Mouse (Mus musculus) forebrain, embryonic 12.5 days (tissue): ENCODE results near the gene Lonrf2. TPM values are rescaled to one million over a fixed set of nuclear protein-coding genes. Genes with fewer than 3 reads are reported as not detected.

Experiments
- ATAC-seq: fragments of 200-750 bp; cut with Nextera tagmentation; 2 replicates; pipeline ENCODE4 v1.8.0; 2017; ENCODE audit warnings: moderate TSS enrichment; ENCODE audit not compliant: low FRiP score
- H3K27ac ChIP-seq: fragments of 300-500 bp; sonication (generic); 2 replicates; pipeline ENCODE4 v1.5.1; 2016; ENCODE audit warnings: mild to moderate bottlenecking
- H3K27me3 ChIP-seq: fragments of 300-500 bp; sonication (generic); 2 replicates; pipeline ENCODE4 v1.6.1; 2016; ENCODE audit warnings: mild to moderate bottlenecking
- H3K36me3 ChIP-seq: fragments of 300-500 bp; sonication (generic); replicated peaks from 2 replicates; pipeline ENCODE4 v1.6.1; 2016; ENCODE audit warnings: mild to moderate bottlenecking
- H3K4me1 ChIP-seq: fragments of 300-500 bp; sonication (generic); 2 replicates; pipeline ENCODE4 v1.6.1; 2016
- H3K4me2 ChIP-seq: fragments of 300-500 bp; sonication (generic); 2 replicates; pipeline ENCODE4 v1.6.1; 2016; ENCODE audit warnings: mild to moderate bottlenecking, moderate library complexity
- H3K4me3 ChIP-seq: fragments of 300-500 bp; sonication (generic); replicated peaks from 2 replicates; pipeline ENCODE4 v1.5.1; 2016; ENCODE audit warnings: mild to moderate bottlenecking
- H3K9ac ChIP-seq: fragments of 300-500 bp; sonication (generic); 2 replicates; pipeline ENCODE4 v1.6.1; 2016; ENCODE audit warnings: mild to moderate bottlenecking
- H3K9me3 ChIP-seq: fragments of 300-500 bp; sonication (generic); 2 replicates; pipeline ENCODE4 v1.6.1; 2016
- WGBS: fragments of 180-500 bp; shearing (Covaris S2); methylation state at CpG from one replicate; pipeline ENCODE4 v1.1.7; 2016; 5-methylcytosine and 5-hydroxymethylcytosine counted together
- polyA plus RNA-seq: library from polyadenylated mRNA; unstranded; fragments of >200 nt; fragmentation: Nextera tagmentation; extraction: Ambion mirVana; gene quantifications from 2 replicates; pipeline ENCODE4 v1.2.1, GENCODE M21; 2016

Gene Lonrf2
- polyA plus RNA-seq, 1 experiment from 2014 or later: 6.1 TPM

DNA sequence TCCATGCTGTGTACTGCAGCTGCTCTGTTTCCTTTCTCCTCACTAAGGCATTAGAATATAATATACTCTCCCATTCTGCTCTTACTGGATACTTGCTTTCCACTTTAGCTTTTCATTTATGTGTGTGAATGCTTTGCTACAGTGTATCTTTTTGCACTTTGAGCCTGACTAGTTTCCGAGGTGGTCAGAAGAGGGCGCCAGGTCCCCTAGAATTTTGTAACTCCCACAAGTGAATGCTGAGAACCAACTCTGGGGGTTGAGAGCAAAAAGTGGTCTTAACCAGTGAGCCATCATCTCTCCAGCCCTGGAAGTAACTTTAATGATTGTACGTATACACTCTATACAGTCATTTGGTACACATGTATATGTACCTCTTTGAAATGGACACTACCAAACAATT lies 1.6 kb downstream of the Lonrf2 start:
- H3K4me2 ChIP-seq: peak overlapping the region; percentile 99
- peak overlapping the region; percentile 69; the same call in 1 of the 2 replicates for H3K4me3 ChIP-seq
- H3K36me3 ChIP-seq: 0 out of 2 replicates have a peak, but pooled peaks cover 6% of the 10 kb centered on the region
- no peak overlapping the region for H3K9ac ChIP-seq
- 34% methylated on average over 3 of the region's 3 CpGs for WGBS
- peaks cover 42% of the 10 kb centered on the region for H3K27me3 ChIP-seq
- no peaks in the 10 kb centered on the region for H3K9me3 ChIP-seq
- no peak overlapping the region for H3K27ac ChIP-seq
- no peak for ATAC-seq
- peaks cover 19% of the 10 kb centered on the region for H3K4me1 ChIP-seq

DNA sequence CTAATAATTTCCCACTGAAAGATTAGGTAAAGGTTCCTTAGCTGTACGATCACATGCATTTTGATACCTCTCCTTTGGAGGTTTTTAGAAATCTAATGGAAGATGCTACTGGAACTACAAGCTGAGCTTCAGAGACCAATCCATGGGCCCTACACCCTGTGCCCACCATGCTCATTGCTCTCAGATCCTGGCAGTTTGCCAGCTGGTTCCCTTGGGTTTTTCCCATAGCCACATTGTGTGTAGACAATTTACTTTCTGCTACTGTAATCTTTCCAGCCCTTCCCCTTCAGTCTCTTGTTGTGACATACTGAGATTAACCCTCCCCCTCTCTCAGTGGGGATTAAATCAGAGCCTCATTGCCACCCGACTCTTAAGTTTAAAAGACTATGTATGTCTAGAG lies 11.6 kb downstream of the Lonrf2 start:
- WGBS: 74% methylated on average over 2 of the region's 2 CpGs
- H3K27ac ChIP-seq: no peak overlapping the region
- H3K4me2 ChIP-seq: no peak overlapping the region
- H3K9me3 ChIP-seq: no peaks in the 10 kb centered on the region
- H3K27me3 ChIP-seq: no peaks in the 10 kb centered on the region
- H3K4me1 ChIP-seq: peaks cover 5% of the 10 kb centered on the region; the same call in 1 of the 2 replicates
- no peak overlapping the region for H3K9ac ChIP-seq
- no peak for ATAC-seq
- no peak overlapping the region for H3K4me3 ChIP-seq
- no peaks in the 10 kb centered on the region for H3K36me3 ChIP-seq

DNA sequence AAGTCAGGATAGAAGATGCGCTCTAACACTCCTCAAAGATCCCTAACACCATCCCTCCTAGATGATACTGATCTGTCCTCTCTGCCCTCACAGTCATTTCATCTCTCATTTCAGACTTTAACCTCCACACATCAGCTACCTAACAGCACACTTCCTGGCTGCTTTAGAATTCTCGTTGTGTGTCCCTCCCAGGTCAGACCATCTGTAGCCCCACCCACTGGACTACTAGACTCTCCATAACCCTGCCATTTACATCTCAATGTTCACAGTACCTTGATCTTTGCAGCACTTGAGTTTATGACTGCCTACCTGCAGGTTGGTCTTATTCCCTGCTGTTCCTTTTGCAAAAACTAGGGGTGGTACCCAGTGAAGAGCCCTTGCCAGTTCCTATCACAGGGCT lies 12.7 kb downstream of the Lonrf2 start:
- Histone ChIP-seq H3K36me3 (no peaks in the 10 kb centered on the region), H3K4me1 (peaks cover 5% of the 10 kb centered on the region; the same call in 1 of the 2 replicates), H3K4me2 (no peak overlapping the region), H3K4me3 (no peak overlapping the region), H3K27me3 (no peaks in the 10 kb centered on the region), H3K27ac (no peak overlapping the region), H3K9ac (no peak overlapping the region), H3K9me3 (no peaks in the 10 kb centered on the region)
- 88% methylated on average over 2 of the region's 2 CpGs for WGBS
- ATAC-seq: no peak

DNA sequence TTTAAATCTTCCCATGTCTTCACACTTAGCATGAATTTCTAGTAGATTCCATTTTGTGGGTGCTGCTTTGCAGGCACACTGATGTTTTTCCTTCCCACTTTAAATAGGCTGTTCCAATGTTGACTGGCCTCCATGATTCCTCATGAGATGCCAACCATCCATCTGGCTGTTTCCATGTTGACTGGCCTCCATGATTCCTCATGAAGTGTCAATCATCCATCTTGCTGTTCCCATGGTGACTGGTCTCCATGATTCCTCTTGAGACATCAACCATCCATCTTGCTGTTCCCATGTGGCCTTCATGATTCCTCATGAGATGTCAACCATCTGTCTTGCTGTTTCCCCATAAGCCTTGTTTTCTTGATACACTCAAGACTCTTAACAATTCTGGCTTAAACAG lies 16.8 kb downstream of the Lonrf2 start:
- H3K9me3 ChIP-seq: no peaks in the 10 kb centered on the region
- no peak overlapping the region for H3K4me2 ChIP-seq
- no peak overlapping the region for H3K9ac ChIP-seq
- no peak for ATAC-seq
- no peak overlapping the region for H3K4me3 ChIP-seq
- H3K27ac ChIP-seq: no peak overlapping the region
- H3K36me3 ChIP-seq: peaks cover 4% of the 10 kb centered on the region; the same call in 1 of the 2 replicates
- H3K4me1 ChIP-seq: peaks cover 5% of the 10 kb centered on the region; the same call in 1 of the 2 replicates
- H3K27me3 ChIP-seq: no peaks in the 10 kb centered on the region

DNA sequence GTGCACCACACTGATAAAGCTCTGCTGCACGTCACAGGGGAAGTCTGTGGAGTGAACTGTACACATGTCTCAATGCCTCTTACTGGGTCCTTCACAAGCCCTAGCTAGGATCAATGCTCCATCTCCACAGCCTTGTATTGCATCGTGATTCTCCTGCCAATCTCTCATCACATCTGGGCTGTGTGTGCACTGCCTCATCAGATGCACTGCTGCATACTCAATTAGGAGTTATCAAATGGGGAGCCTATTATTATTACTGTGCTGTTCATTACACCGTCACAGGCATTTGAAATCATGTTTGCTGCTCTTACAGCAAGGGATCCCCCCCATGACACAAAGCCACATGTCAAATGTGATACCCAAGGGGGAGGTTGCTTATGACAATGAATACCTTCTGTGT lies 18.8 kb downstream of the Lonrf2 start:
- H3K9me3 ChIP-seq: no peaks in the 10 kb centered on the region
- H3K36me3 ChIP-seq: peaks cover 12% of the 10 kb centered on the region; the same call in 1 of the 2 replicates
- no peaks in the 10 kb centered on the region for H3K27me3 ChIP-seq
- H3K4me3 ChIP-seq: no peak overlapping the region
- H3K9ac ChIP-seq: no peak overlapping the region
- no peak overlapping the region for H3K4me2 ChIP-seq
- no peak for ATAC-seq
- H3K4me1 ChIP-seq: peaks cover 5% of the 10 kb centered on the region; the same call in 1 of the 2 replicates
- 75% methylated on average over 3 of the region's 3 CpGs for WGBS
- H3K27ac ChIP-seq: no peak overlapping the region

DNA sequence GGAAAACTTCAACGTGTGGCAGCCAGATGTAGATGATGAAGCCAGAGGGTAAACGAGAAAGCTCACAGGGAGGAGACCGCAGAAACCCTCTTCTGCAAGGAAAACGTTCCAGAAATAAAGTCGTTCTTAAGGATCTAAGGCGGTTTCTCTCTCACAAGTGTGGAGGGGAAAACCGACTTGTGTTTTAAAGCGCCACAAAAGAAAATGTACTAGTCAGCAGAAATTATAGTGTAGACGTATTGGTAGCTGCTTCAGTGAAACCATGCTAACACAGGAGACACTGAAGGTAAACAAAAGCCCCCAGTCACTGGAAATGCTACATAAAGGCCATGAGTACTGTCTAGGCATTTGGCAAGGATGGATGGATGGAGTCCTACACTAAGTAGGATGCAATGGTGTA lies 19.2 kb downstream of the Lonrf2 start:
- WGBS: 84% methylated on average over 9 of the region's 9 CpGs
- H3K9me3 ChIP-seq: no peaks in the 10 kb centered on the region
- H3K4me1 ChIP-seq: peaks cover 4% of the 10 kb centered on the region; the same call in 1 of the 2 replicates
- H3K4me3 ChIP-seq: no peak overlapping the region
- no peak overlapping the region for H3K4me2 ChIP-seq
- no peak overlapping the region for H3K9ac ChIP-seq
- H3K27me3 ChIP-seq: no peaks in the 10 kb centered on the region
- no peak for ATAC-seq
- no peak overlapping the region for H3K27ac ChIP-seq
- peaks cover 14% of the 10 kb centered on the region for H3K36me3 ChIP-seq

DNA sequence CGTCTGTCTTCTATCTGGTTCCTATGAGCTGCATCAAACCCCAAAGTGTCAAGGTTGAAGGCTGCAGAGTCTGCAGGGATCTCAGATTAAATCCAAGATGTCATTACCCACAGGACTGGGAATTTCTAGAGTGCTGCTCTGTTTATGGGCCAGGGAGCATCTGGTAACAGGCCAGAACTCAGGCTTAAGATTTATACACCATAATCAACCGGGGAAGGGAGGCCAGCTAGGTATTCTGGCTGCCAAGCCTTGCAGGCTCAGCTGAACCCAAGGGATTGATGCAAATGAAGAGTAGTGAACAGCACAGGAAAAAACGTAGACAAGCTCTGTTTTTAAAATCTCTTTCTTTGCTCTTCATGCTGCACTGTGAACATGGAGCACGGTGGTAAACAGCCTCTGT lies 20.2 kb downstream of the Lonrf2 start:
- WGBS: 82% methylated on average over 4 of the region's 4 CpGs
- H3K4me2 ChIP-seq: no peak overlapping the region
- H3K4me3 ChIP-seq: no peak overlapping the region
- H3K27ac ChIP-seq: no peak overlapping the region
- no peaks in the 10 kb centered on the region for H3K4me1 ChIP-seq
- ATAC-seq: no peak
- H3K9me3 ChIP-seq: no peaks in the 10 kb centered on the region
- H3K36me3 ChIP-seq: peaks cover 23% of the 10 kb centered on the region
- no peak overlapping the region for H3K9ac ChIP-seq
- H3K27me3 ChIP-seq: no peaks in the 10 kb centered on the region

DNA sequence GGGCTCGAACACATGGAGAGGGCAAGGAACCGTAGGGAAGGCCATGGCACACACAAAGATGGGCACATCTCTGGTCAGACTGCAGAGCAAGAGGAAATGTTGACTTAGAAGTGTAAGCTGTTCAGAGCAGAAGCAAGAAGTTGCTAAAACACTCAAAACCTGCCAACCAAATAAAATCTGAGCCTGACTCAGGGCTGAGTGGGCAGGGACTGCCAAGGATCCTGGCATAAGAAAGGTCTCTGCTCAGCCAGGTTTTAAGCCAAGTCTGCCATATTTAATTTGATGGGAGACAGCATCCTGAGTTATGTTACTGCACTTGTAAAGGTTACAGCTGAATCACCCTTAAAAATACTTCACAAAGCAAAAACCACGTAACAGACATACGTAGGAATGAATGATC lies 29.4 kb downstream of the Lonrf2 start:
- Histone ChIP-seq H3K27me3 (no peaks in the 10 kb centered on the region), H3K4me1 (no peaks in the 10 kb centered on the region), H3K9me3 (no peaks in the 10 kb centered on the region), H3K4me2 (no peak overlapping the region), H3K9ac (no peak overlapping the region), H3K4me3 (no peak overlapping the region), H3K36me3 (peaks cover 35% of the 10 kb centered on the region), H3K27ac (no peak overlapping the region)
- WGBS: 98% methylated on average over 4 of the region's 4 CpGs
- no peak for ATAC-seq

DNA sequence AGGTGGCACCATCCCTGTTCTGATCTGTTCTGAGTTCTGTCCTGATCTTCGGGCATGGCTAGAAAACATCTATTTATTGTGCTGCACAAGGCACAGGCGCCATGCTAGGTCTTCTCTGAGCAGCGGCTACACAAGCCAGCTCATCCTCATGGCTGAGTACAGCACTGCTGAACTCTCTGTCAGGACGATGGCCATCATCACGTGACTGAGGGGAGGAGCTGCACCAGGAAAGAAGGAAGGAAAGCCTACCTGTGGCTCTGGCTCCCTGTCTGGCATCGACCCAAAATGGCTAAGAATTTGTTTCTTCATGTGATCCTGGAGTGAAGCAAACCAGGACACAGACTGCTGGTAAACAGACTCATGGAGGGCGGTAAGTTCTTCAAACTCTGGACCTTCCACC lies 36.1 kb downstream of the Lonrf2 start:
- Histone ChIP-seq H3K27ac (no peak overlapping the region), H3K36me3 (peaks cover 31% of the 10 kb centered on the region), H3K4me1 (peaks cover 18% of the 10 kb centered on the region), H3K4me3 (no peak overlapping the region), H3K4me2 (no peak overlapping the region), H3K9ac (no peak overlapping the region), H3K9me3 (no peaks in the 10 kb centered on the region), H3K27me3 (no peaks in the 10 kb centered on the region)
- 82% methylated on average over 7 of the region's 7 CpGs for WGBS
- no peak for ATAC-seq

DNA sequence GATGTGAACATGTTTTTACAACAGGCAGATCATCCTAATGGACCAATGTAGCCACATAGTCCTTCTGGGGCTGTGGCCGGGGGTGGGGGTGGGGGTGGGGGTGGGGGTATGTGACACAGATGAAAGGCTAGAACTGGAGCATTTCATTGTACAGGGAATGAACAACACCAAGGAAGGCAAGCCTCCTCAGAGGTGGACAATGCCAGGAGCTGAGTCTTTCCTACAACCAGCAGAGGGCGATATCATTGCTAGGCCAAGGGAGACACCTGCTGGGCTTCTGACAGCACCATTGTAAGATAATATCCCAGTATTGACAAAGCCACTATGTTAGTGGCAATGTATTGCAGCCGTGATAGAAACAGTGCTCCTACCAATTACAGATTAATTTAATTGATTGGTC lies 37.2 kb downstream of the Lonrf2 start:
- peaks cover 22% of the 10 kb centered on the region for H3K4me1 ChIP-seq
- no peak overlapping the region for H3K4me3 ChIP-seq
- H3K27ac ChIP-seq: no peak overlapping the region
- H3K27me3 ChIP-seq: no peaks in the 10 kb centered on the region
- no peak overlapping the region for H3K4me2 ChIP-seq
- ATAC-seq: no peak
- no peaks in the 10 kb centered on the region for H3K9me3 ChIP-seq
- no peak overlapping the region for H3K9ac ChIP-seq
- WGBS: 42% methylated on average over 3 of the region's 3 CpGs
- H3K36me3 ChIP-seq: peaks cover 30% of the 10 kb centered on the region

DNA sequence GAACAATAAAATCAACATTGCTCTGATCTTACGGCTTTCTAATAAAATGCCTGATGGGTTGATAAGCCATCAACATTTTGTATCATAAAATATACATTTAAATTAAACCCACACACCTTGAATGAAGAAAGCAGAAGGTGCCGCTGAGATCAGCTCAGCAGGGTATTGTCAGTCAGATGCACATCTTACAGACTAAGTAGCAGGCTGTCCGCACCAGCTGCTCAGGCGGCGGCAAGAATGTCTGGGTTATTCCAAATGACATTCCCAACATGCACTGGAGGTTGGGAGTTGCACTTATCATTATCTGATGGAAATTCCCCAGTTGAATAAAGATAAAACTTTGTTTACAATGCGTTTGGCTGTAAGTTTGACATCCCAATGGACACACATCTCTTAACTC lies 39.6 kb downstream of the Lonrf2 start:
- H3K9me3 ChIP-seq: no peaks in the 10 kb centered on the region
- no peak for ATAC-seq
- no peaks in the 10 kb centered on the region for H3K27me3 ChIP-seq
- H3K9ac ChIP-seq: no peak overlapping the region
- peaks cover 14% of the 10 kb centered on the region for H3K36me3 ChIP-seq
- no peak overlapping the region for H3K4me3 ChIP-seq
- H3K4me1 ChIP-seq: peaks cover 22% of the 10 kb centered on the region
- 42% methylated on average over 6 of the region's 6 CpGs for WGBS
- H3K27ac ChIP-seq: no peak overlapping the region
- H3K4me2 ChIP-seq: no peak overlapping the region

DNA sequence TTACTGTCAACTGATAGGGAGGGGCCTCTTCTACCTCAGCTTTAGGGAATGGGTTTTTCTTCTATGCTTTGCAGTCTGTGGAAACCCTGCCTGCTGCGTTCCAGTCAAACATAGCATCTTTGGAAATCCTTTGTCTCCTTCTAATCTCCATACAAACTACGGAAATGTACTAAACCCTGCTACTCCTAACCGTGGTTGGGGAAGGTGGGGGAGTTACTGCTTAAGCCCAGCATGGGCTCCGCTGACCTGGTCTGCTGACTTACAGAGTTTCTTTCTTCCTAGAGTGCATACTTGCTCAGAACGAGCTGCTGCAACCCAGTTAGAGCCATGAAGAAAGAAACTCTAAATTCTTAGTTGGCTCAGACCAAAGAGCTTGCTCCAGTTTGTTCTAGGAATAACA lies 41.0 kb downstream of the Lonrf2 start:
- Histone ChIP-seq H3K27ac (no peak overlapping the region), H3K4me3 (no peak overlapping the region), H3K4me1 (peaks cover 22% of the 10 kb centered on the region), H3K36me3 (peaks cover 13% of the 10 kb centered on the region), H3K4me2 (no peak overlapping the region), H3K27me3 (no peaks in the 10 kb centered on the region), H3K9ac (no peak overlapping the region), H3K9me3 (no peaks in the 10 kb centered on the region)
- no peak for ATAC-seq
- 44% methylated on average over 5 of the region's 5 CpGs for WGBS

DNA sequence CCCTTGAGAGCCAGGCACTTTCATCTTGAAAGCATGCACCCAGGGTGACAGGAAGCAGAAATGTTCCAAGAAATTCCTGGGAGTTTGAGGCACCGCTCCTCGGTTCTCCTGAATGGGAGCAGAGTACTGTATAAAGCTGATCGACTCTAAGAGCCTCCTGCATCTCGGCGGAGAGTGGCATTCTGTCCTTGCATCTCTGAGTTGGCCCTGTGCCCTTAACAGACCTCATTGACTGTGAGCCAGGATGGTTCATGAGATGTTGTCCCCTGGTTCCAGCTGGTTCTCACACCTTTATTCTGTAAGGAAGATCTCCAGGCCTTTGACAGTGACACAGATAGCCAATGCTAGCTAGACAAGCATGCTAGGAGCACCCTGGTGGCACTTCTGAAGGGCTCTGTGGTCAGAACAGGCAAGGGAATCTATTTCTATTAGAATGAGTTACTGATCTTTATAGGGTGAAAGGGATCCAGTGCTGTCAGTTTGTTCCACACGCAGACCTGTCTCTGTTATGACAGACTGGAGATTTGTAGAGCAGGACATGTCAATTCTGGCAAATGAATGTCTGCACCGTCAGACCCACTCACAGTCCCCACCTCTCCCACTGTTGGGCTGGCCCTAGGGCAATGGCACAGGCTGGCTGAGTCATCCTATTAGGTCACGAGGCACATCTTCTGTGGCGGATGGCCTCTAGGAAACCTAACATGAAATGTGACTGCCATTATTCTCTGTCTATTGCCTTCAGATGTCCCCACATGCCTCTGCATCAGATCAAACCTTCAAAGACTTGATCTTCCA lies 45.3 kb downstream of the Lonrf2 start:
- ATAC-seq: no peak
- H3K4me1 ChIP-seq: peaks cover 12% of the 10 kb centered on the region
- H3K9ac ChIP-seq: no peak overlapping the region
- no peak overlapping the region for H3K27ac ChIP-seq
- no peaks in the 10 kb centered on the region; the same call in 1 of the 2 replicates for H3K36me3 ChIP-seq
- 93% methylated on average over 9 of the region's 9 CpGs for WGBS
- no peaks in the 10 kb centered on the region for H3K9me3 ChIP-seq
- no peak overlapping the region for H3K4me2 ChIP-seq
- H3K4me3 ChIP-seq: no peak overlapping the region
- no peaks in the 10 kb centered on the region for H3K27me3 ChIP-seq
